Mouse (Mus musculus) gastrocnemius, postnatal 4 days (tissue): ENCODE data around the gene Ywhag. TPM values are rescaled to one million over a fixed set of nuclear protein-coding genes. Genes with fewer than 3 reads are reported as not detected.

ENCODE experiments used
- DNase-seq, 2 experiments: peaks; one replicate each; pipeline ENCODE4 v3.0.0; 2021 to 2022; ENCODE audit warnings: low spot score in 2 of 2, mixed read lengths in 2 of 2
- total RNA-seq, 2 experiments: library from RNA; stranded (reverse); gene quantifications; 2 replicates each; pipeline ENCODE4 v1.2.3; 2021

Ywhag gene
- total RNA-seq, 2 experiments from 2014 or later: 340 to 349 TPM

- no peak for DNase-seq
These were observed 41.6 kb downstream of the Ywhag start for GRCm38 (mm10) chr5:135892589-135893351.

- no peak for DNase-seq
These were observed 43.5 kb downstream of the Ywhag start for GRCm38 (mm10) chr5:135890920-135891319.

DNA sequence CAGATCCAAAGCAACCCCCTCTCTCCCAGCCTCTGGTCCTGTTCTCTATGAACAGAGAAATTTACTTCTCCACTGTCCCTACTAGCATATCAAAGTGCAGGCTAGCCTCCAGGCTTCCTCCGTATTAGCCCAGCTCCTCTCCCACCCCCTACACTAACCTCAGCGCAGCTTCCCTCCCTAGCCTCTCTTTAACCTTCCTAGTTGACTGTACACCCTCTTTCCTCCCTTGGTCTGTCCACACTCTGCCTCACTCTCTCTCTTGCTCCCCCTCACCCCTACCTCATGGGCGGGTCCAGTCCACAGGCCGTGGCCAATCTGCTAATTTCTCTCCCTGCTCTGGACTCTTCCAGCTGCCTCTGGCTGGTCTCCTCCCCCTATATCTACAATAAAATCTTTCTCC, 44.1 kb downstream of the Ywhag start:
- DNase-seq: no peak

- DNase-seq: no peak
These were observed 45.8 kb downstream of the Ywhag start for GRCm38 (mm10) chr5:135888405-135889215.

GRCm38 (mm10) chr5:135887675-135888102, 46.7 kb downstream of the Ywhag start, which contains the start of gene Hspb1:
TSS of gene Hspb1 (plus strand) at chr5:135887919.
- peak; percentile 41 to 69 for DNase-seq

GRCm38 (mm10) chr5:135884641-135885040, 49.8 kb downstream of the Ywhag start:
- DNase-seq: no peak

- peak in 1 of 2 experiments; percentile 75 for DNase-seq
These were observed 54.8 kb downstream of the Ywhag start for GRCm38 (mm10) chr5:135879449-135880158.

GRCm38 (mm10) chr5:135877831-135878231, 56.6 kb downstream of the Ywhag start:
- peak in 1 of 2 experiments; percentile 37 for DNase-seq

GRCm38 (mm10) chr5:135877180-135877579, 57.2 kb downstream of the Ywhag start:
- DNase-seq: peak in 1 of 2 experiments; percentile 72

- DNase-seq: no peak
These were observed 60.7 kb downstream of the Ywhag start for GRCm38 (mm10) chr5:135873753-135874152.

DNA sequence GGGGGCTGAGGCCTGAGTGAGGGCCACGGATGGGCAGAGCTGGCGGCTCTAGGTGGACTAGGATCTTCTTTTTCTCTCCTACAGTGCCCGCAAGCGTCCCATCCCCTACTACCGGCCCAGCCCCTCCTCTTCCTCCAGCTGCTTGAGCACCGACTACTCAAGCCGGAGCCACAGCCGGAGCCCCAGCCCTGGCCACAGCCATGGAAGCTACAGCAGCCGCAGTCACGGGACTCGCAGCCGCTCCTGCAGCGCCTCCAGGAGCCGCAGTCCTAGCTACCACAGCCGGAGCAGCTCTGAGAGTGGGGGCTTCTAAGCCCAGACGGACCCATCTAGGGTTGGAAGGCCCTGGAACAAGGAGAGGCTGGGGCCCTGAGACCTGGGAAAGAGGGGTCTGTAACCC, 61.4 kb downstream of the Ywhag start:
- DNase-seq: no peak

DNA sequence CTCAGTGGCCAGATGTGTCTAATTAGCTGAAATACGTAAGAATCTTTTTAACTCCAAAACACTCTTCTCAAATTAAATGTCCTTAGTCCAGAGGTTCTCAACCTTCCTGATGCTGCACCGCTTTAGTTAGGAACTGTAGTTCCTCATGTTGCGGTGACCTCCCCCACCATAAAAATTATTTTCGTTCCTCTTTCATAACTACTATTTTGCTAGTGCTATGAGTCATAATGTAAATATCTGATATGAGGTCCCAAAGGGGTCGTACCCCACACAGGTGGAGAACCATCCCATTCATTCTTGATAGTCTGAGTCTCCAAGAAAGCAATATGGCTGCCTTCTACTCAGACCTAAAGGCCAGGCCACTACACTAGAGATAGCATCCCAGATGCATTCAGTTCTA, 63.9 kb downstream of the Ywhag start:
- DNase-seq: no peak

DNA sequence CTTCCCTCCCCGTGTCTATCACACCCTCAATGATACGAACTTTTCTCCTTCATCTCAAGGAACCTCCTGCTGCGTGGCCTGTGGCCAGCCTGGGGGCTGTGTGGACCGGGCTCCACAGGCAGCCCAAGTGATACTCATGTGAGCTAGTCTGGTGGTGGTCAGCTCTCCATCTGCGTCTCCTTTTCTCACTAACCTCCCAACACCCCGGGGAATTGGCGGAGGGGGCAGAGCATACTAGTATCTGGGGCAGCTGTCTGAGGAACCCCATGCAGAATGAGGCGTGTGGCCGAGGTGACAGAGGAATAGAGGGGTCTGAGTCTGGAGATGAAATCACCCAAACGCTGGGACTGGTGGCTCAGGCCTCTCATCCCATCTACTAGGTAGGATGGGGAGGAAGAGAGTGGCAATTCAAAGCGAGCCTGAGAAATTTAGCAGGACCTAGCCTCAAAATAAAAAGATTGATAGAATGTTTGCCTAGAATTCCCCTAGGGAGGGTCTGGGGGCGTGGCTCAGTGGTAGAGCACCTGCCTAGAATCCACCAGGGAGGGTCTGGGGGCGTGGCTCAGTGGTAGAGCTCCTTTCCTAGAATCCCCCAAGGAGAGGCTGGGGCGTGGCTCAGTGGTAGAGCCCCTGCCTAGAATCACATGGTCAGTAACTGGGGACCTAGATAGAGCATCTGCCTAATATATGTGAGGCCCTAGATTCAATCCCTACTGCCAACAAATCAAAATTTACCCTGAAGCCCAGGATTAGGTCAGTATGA, 64.6 kb downstream of the Ywhag start:
- no peak for DNase-seq

DNA sequence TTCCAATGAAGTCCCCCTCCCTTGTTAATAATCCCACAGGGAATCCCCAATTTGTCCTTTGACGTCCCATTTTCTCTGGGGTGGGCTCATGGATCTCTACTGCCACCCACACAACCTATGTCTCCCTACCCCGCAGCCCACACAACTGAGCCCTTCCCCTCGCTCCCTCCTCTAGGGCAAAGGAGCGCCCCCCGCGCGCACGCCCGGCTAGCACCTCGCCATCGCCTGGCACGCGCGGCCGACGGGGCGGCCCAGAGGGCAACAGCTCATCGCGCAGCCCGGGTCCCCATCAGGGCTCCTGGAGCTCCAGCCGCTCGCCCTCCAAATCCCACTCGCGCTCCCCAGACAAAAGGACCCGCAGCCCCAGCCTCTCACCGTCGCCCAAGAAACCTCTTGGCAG, 65.8 kb downstream of the Ywhag start:
- no peak for DNase-seq

- DNase-seq: no peak
These were observed 66.5 kb downstream of the Ywhag start for GRCm38 (mm10) chr5:135867637-135868593.

- DNase-seq: no peak
These were observed 67.8 kb downstream of the Ywhag start for GRCm38 (mm10) chr5:135866662-135867061.
